Mouse (Mus musculus) C2C12 (cell line): Measurements from ENCODE around the gene Defb48. TPM values are rescaled to one million over a fixed set of nuclear protein-coding genes. Genes with fewer than 3 reads are reported as not detected.
A peak's percentile ranks its signal among the peaks of the same experiment; 100 is the strongest.

ENCODE experiments used
- H3K27me3 ChIP-seq: one replicate; pipeline ENCODE4 v1.6.1; 2011; ENCODE audit not compliant: control insufficient read depth, insufficient read depth, insufficient read length
- H3K36me3 ChIP-seq: one replicate; pipeline ENCODE4 v1.6.1; 2011; ENCODE audit not compliant: control insufficient read depth, insufficient read depth
- H3K4me3 ChIP-seq: one replicate; pipeline ENCODE4 v1.5.1; 2011; ENCODE audit warnings: mild to moderate bottlenecking, control low read depth; ENCODE audit not compliant: poor library complexity, insufficient read depth, severe bottlenecking
- H3K79me2 ChIP-seq: one replicate; pipeline ENCODE4 v1.6.1; 2011; ENCODE audit not compliant: control insufficient read depth, insufficient read depth
- H3K79me3 ChIP-seq: one replicate; pipeline ENCODE4 v1.6.1; 2011; ENCODE audit warnings: low read depth, control low read depth
- H3ac ChIP-seq: one replicate; pipeline ENCODE3; 2011; ENCODE audit warnings: low read depth; ENCODE audit not compliant: control insufficient read depth, insufficient read length
- CEBPB ChIP-seq: IDR thresholded peaks from one replicate; pipeline ENCODE4 v1.6.1; 2011; ENCODE audit warnings: low read depth, mild to moderate bottlenecking, control low read depth, moderate library complexity
- CTCF ChIP-seq: IDR thresholded peaks from one replicate; pipeline ENCODE4 v1.5.1; 2011; ENCODE audit not compliant: control insufficient read depth, insufficient read depth, insufficient read length
- FOSL1 ChIP-seq: IDR thresholded peaks from one replicate; pipeline ENCODE4 v1.8.0; 2011; ENCODE audit warnings: mild to moderate bottlenecking, low read length; ENCODE audit not compliant: poor library complexity, insufficient read depth, severe bottlenecking
- MAX ChIP-seq: IDR thresholded peaks from one replicate; pipeline ENCODE4 v1.6.1; 2011; ENCODE audit warnings: mild to moderate bottlenecking, control low read depth
- MYOD1 ChIP-seq: IDR thresholded peaks from one replicate; pipeline ENCODE4 v1.6.1; 2011; ENCODE audit warnings: low read depth; ENCODE audit not compliant: control insufficient read depth, insufficient read length
- MYOG ChIP-seq: IDR thresholded peaks from one replicate; pipeline ENCODE4 v1.6.1; 2011; ENCODE audit not compliant: control insufficient read depth, insufficient read length; ENCODE audit errors: extremely low read depth
- USF1 ChIP-seq: IDR thresholded peaks from one replicate; pipeline ENCODE4 v1.6.1; 2011; ENCODE audit warnings: low read depth, mild to moderate bottlenecking, control low read depth, moderate library complexity
- long read RNA-seq, 2 experiments: library from polyadenylated mRNA; unstranded; transcript quantifications; one replicate each; pipeline ENCODE4 v2.0.0; 2019 to 2020
- polyA plus RNA-seq: library from polyadenylated mRNA; unstranded; fragments of >200 nt; fragmentation: generic; extraction: Trizol; gene quantifications from one replicate; pipeline ENCODE4 v1.2.1, GENCODE M21; 2012; ENCODE audit warnings: missing spikeins

Defb48 gene
- polyA plus RNA-seq = not detected
- long read RNA-seq, experiment 1 = 0 reads
- long read RNA-seq, experiment 2 = 0 reads

DNA sequence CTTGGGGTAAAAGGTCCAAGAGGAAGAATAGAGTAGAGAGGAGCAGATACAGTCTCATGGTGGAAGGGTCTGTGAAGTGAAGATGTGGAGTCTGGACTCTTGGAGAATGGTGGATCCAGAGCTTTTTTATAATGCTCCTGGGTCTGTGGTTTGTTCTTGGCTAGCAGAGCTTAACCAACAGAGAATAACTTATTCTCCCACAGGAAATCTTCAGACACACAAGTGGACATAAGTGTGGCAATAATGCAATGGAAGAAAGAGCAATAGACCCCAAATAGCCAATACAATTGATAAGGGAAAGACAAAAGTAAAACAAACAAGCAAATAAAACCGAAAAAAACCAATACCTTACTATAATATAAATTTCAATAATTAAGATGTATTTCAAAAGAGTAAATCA, at the start of gene Defb48:
Defb48 (minus strand) TSS at position 101 of the 400 bp plus-strand sequence.
- Histone ChIP-seq H3K27me3 (no peaks in the 10 kb centered on the region), H3K36me3 (no peaks in the 10 kb centered on the region), H3K4me3 (no peak within 1 kb of the TSS), H3K79me2 (no peaks in the 10 kb centered on the region), H3ac (no peak within 1 kb of the TSS), H3K79me3 (no peaks in the 10 kb centered on the region)
- TF ChIP-seq MYOG = no peak
- TF ChIP-seq CEBPB = no peak
- TF ChIP-seq USF1 = no peak
- no peak for TF ChIP-seq MYOD1
- no peak for TF ChIP-seq FOSL1
- TF ChIP-seq CTCF = no peak
- TF ChIP-seq MAX = no peak

DNA sequence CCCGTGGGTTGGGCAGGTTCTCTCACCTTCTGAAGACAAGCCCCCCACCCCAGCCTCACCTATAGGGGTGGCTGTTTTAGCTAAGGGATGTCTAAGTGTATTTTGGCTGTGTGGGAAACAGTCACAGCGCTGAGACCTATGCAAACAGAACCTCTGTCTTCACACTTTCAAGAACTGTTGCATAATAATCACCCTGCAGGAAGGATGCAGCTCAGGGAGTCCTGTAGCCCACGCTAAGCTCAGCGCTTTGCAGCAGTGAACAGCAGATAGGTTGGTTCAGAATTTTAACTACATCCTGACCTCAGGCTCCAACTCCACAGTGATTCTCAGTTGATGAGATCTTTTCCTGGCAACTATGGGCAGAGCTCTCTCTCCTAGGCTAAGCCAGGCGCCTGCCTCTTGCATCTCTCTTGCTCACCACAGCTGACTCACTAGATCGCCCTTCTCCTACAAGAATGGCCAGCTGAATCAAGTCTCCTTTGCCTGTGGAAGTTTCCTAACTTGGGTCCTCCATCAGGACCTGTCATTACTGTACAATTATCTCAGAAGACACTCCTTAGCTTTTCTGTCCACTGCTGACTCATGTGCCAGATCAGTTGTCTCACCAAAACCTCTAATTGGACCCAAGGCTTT, 36.3 kb upstream of the Defb48 start:
- Histone ChIP-seq H3ac (peak overlapping the region; percentile 37), H3K79me3 (no peaks in the 10 kb centered on the region), H3K36me3 (no peaks in the 10 kb centered on the region), H3K4me3 (no peak overlapping the region), H3K79me2 (no peaks in the 10 kb centered on the region), H3K27me3 (no peaks in the 10 kb centered on the region)
- TF ChIP-seq MYOG = no peak
- peak; percentile 68 for TF ChIP-seq MYOD1
- TF ChIP-seq CEBPB = peak; percentile 64
- peak; percentile 68 for TF ChIP-seq FOSL1
- TF ChIP-seq USF1 = no peak

DNA sequence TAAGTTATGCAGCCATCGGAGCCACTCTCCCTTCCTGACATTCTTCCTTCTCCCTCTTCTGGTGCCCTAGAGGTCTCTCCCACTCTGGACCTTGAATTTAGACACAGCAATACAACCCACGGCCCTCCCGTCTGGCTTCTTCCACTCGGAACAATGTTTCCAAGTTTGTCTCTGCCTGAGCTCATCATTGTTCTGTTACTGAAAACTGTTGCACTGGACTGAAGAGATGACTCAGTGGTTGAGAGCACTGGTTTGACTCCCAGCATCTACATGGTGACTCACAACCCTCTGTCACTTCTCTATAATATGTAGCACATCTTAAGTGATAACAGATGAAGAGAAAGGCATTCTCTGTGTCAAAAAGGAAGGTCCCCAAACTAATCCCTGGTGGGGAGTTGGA, 30.4 kb upstream of the Defb48 start:
- no peaks in the 10 kb centered on the region for H3K27me3 ChIP-seq
- H3K36me3 ChIP-seq = no peaks in the 10 kb centered on the region
- TF ChIP-seq CTCF = no peak
- TF ChIP-seq FOSL1 = peak; percentile 64
- no peak for TF ChIP-seq MAX
- TF ChIP-seq USF1 = no peak
- no peak for TF ChIP-seq MYOD1
- H3K79me3 ChIP-seq = no peaks in the 10 kb centered on the region
- H3ac ChIP-seq = no peak overlapping the region
- no peak overlapping the region for H3K4me3 ChIP-seq
- H3K79me2 ChIP-seq = no peaks in the 10 kb centered on the region

DNA sequence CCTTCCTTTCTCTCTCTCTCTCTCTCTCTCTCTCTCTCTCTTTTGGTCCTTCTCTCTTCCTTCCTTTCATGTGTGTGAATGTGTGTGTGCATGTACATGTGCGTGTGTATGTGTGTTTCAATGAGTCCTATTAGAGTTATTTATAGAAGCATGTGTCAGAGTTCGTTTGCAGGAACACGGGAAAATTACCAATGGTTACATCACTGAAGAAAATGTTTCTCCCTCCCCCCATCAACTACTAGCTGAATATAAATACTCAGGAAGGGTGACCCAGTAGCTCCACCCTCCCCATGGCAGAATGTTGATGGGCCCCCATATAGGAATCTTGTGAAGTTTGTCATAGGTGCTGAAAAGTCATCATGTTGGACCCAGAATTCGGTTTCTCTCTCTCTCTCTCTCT, 28.8 kb upstream of the Defb48 start:
- Histone ChIP-seq H3K4me3 (no peak overlapping the region), H3K79me3 (no peaks in the 10 kb centered on the region), H3K27me3 (no peaks in the 10 kb centered on the region), H3K79me2 (no peaks in the 10 kb centered on the region), H3K36me3 (no peaks in the 10 kb centered on the region), H3ac (no peak overlapping the region)
- TF ChIP-seq MYOG (no peak), USF1 (no peak), CTCF (no peak), MYOD1 (no peak), MAX (no peak), FOSL1 (no peak), CEBPB (no peak)

DNA sequence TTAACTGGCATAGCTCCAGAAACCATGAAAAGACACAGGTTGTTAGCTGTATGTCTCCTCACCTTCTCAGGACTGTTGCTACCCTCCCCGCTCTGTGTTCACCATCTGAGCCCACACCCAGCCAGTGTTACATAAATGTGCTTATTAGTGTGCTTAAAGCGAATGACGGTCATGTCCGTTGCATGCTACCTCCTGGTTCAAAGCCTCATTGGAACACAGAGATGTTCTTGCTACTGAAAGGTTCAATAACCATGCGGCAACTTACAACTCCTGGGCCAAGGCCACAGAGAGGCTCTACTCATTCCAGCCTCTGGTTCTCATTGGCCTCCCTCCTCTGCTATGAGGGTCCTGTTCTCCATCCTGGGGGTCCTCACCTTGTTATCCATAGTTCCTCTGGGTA, 27.2 kb upstream of the Defb48 start, which contains the start of gene Defb43:
Defb43 (plus strand) TSS at position 301 of the 400 bp plus-strand sequence.
- H3ac ChIP-seq = no peak within 1 kb of the TSS
- no peaks in the 10 kb centered on the region for H3K79me2 ChIP-seq
- no peaks in the 10 kb centered on the region for H3K36me3 ChIP-seq
- TF ChIP-seq CTCF = no peak
- TF ChIP-seq USF1 = no peak
- TF ChIP-seq MAX = no peak
- TF ChIP-seq MYOG = no peak
- TF ChIP-seq FOSL1 = no peak
- TF ChIP-seq MYOD1 = no peak
- TF ChIP-seq CEBPB = no peak
- H3K27me3 ChIP-seq = no peaks in the 10 kb centered on the region
- no peak within 1 kb of the TSS for H3K4me3 ChIP-seq
- no peaks in the 10 kb centered on the region for H3K79me3 ChIP-seq

DNA sequence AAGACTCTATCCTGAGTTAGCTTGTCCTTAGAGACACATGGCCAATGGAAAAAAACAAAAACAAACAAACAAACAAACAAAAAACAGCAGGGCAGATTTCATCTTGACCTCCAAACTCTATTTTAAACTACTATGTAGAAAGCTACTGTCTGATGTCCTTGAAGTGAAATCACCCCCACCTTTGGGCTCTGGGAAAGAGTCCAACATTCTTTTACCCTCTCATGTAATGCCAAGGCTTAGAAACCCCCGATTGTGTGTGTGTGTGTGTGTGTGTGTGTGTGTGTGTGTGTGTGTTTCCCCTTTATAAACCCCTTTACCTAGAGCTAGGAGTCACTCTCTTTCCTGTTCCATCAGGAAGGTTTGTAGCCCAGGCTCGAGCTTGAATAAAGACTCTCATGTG, 18.3 kb upstream of the Defb48 start:
- Histone ChIP-seq H3K79me3 (no peaks in the 10 kb centered on the region), H3K4me3 (no peak overlapping the region), H3K27me3 (no peaks in the 10 kb centered on the region), H3ac (no peak overlapping the region), H3K79me2 (no peaks in the 10 kb centered on the region), H3K36me3 (no peaks in the 10 kb centered on the region)
- TF ChIP-seq CEBPB (no peak), FOSL1 (no peak), MAX (no peak)
